20 mouse cellular contexts compared by ENCODE assay signal in genomic region chr11:102821231-102821630, GRCm38 (mm10). TPM values are rescaled to one million over a fixed set of nuclear protein-coding genes. Genes with fewer than 3 reads are reported as not detected.
A peak's percentile ranks its signal among the peaks of the same experiment; 100 is the strongest.
DNase-seq lines count a peak whose midpoint lies in the region; ATAC-seq lines count a peak whose summit lies in the region.
"Had no signal": no experiment of that assay in that cellular context is flagged by ENCODE, and none has a peak within 500 bp of the region (broad histone marks: within the 10 kb centered on the region; RNA-seq: fewer than 3 reads in every experiment).

No protein-coding gene starts in this region.

- WGBS in embryonic facial prominence, embryonic 11.5 days: 48% methylated on average over 6 of the region's 6 CpGs
- 57% methylated on average over 6 of the region's 6 CpGs for WGBS in embryonic facial prominence, embryonic 10.5 days
- WGBS in neural tube, embryonic 15.5 days: 64% methylated on average over 6 of the region's 6 CpGs

- no peaks in the 10 kb centered on the region for H3K36me3 ChIP-seq in embryonic facial prominence, embryonic 11.5 days (replicated peaks; ENCODE audit: control insufficient read depth, insufficient read depth, low read depth, low read length)
- H3K36me3 ChIP-seq in embryonic facial prominence, embryonic 10.5 days (replicated peaks): no peaks in the 10 kb centered on the region
- no peaks in the 10 kb centered on the region for H3K36me3 ChIP-seq in neural tube, embryonic 15.5 days
- H3K36me3 ChIP-seq: forebrain, embryonic 12.5 days; heart, embryonic 12.5 days; midbrain, embryonic 10.5 days; neural tube, embryonic 12.5 days had no signal

- H3K9me3 ChIP-seq in embryonic facial prominence, embryonic 11.5 days (replicated peaks; ENCODE audit: control insufficient read depth, low read length): no peaks in the 10 kb centered on the region
- no peaks in the 10 kb centered on the region for H3K9me3 ChIP-seq in embryonic facial prominence, embryonic 10.5 days
- H3K9me3 ChIP-seq in neural tube, embryonic 15.5 days (replicated peaks): no peaks in the 10 kb centered on the region
- H3K9me3 ChIP-seq: forebrain, embryonic 12.5 days; heart, embryonic 12.5 days; midbrain, embryonic 10.5 days; neural tube, embryonic 12.5 days had no signal

- H3K27ac ChIP-seq in embryonic facial prominence, embryonic 11.5 days (replicated peaks; ENCODE audit: low read depth, low read length): no peak overlapping the region
- no peak overlapping the region for H3K27ac ChIP-seq in embryonic facial prominence, embryonic 10.5 days (replicated peaks)
- H3K27ac ChIP-seq in neural tube, embryonic 15.5 days (replicated peaks): no peak overlapping the region
- H3K27ac ChIP-seq: forebrain, embryonic 12.5 days; hindbrain, postnatal 0 days; midbrain, embryonic 10.5 days; neural tube, embryonic 12.5 days had no signal

- no peak for ATAC-seq in embryonic facial prominence, embryonic 11.5 days (replicated peaks; ENCODE audit: insufficient number of reproducible peaks, low FRiP score, low TSS enrichment, low read depth)
- no peak for ATAC-seq in neural tube, embryonic 15.5 days (ENCODE audit: low FRiP score)
- ATAC-seq: hindbrain, postnatal 0 days had no signal

- no peak overlapping the region for H3K4me3 ChIP-seq in embryonic facial prominence, embryonic 11.5 days (ENCODE audit: low read depth, low read length)
- H3K4me3 ChIP-seq in embryonic facial prominence, embryonic 10.5 days: no peak overlapping the region
- H3K4me3 ChIP-seq in neural tube, embryonic 15.5 days (replicated peaks): no peak overlapping the region
- H3K4me3 ChIP-seq: forebrain, embryonic 12.5 days; heart, embryonic 12.5 days; midbrain, embryonic 10.5 days; neural tube, embryonic 12.5 days had no signal

- H3K9ac ChIP-seq in embryonic facial prominence, embryonic 11.5 days (replicated peaks; ENCODE audit: low read length): no peak overlapping the region
- H3K9ac ChIP-seq in neural tube, embryonic 15.5 days (replicated peaks): no peak overlapping the region
- H3K9ac ChIP-seq: forebrain, embryonic 12.5 days; heart, embryonic 12.5 days; neural tube, embryonic 12.5 days had no signal

- DNase-seq in embryonic facial prominence, embryonic 11.5 days (ENCODE audit: low spot score): peak; percentile 35
- DNase-seq in embryonic facial prominence, embryonic 10.5 days (ENCODE audit: low spot score): no peak
- DNase-seq in thymus, postnatal 0 days (ENCODE audit: low spot score): peak; percentile 10
- DNase-seq in thymus, postnatal 10 days (ENCODE audit: low spot score in 2 of 2): no peak
- peak; percentile 23 for DNase-seq in T-cell, adult 2 months (ENCODE audit: low spot score)
- DNase-seq in thymus, postnatal 36 days: peak; percentile 8 to 25
- DNase-seq in adipocyte (ENCODE audit: low spot score): no peak
- DNase-seq: adrenal gland, postnatal 36 days; cerebellum, adult 8-10 months; heart, postnatal 36 days; kidney, adult 2 months; lung, adult 18-20 months; lung, postnatal 4 days had no signal

- H3K4me1 ChIP-seq in embryonic facial prominence, embryonic 11.5 days (ENCODE audit: control insufficient read depth, insufficient read depth, low read length): no peaks in the 10 kb centered on the region; the same call in 1 of the 2 replicates
- peaks cover 28% of the 10 kb centered on the region for H3K4me1 ChIP-seq in embryonic facial prominence, embryonic 10.5 days
- peaks cover 23% of the 10 kb centered on the region for H3K4me1 ChIP-seq in neural tube, embryonic 15.5 days

- H3K27me3 ChIP-seq in embryonic facial prominence, embryonic 11.5 days (ENCODE audit: control insufficient read depth, insufficient read depth, low read length): no peaks in the 10 kb centered on the region
- 0 out of 2 replicates have a peak, but pooled peaks cover 9% of the 10 kb centered on the region for H3K27me3 ChIP-seq in embryonic facial prominence, embryonic 10.5 days (replicated peaks; ENCODE audit: low read depth, poor library complexity, severe bottlenecking)
- 0 out of 2 replicates have a peak, but pooled peaks cover 4% of the 10 kb centered on the region for H3K27me3 ChIP-seq in neural tube, embryonic 15.5 days (replicated peaks)
- H3K27me3 ChIP-seq: heart, embryonic 12.5 days had no signal

- no peak overlapping the region for H3K4me2 ChIP-seq in embryonic facial prominence, embryonic 11.5 days (ENCODE audit: low read depth, low read length)
- H3K4me2 ChIP-seq in neural tube, embryonic 15.5 days: no peak overlapping the region
- H3K4me2 ChIP-seq: forebrain, embryonic 12.5 days; heart, embryonic 12.5 days; neural tube, embryonic 12.5 days had no signal

RNA-seq across cellular contexts. Expression of gene Gjc1, which starts 1.7 kb away (rescaled TPM):
- 90.5 and 97.0 TPM in 2 replicates for polyA plus RNA-seq in embryonic facial prominence, embryonic 11.5 days (2014; fragmentation: Nextera tagmentation; extraction: Ambion mirVana)
- polyA plus RNA-seq in embryonic facial prominence, embryonic 10.5 days (2016; fragmentation: Nextera tagmentation; extraction: Ambion mirVana): 80.7 and 89.6 TPM in 2 replicates
- 4.8 TPM in 2 replicates for polyA plus RNA-seq in thymus, postnatal 0 days (2015; fragmentation: Nextera tagmentation; extraction: Ambion mirVana)
- polyA plus RNA-seq in neural tube, embryonic 15.5 days (2015; fragmentation: Nextera tagmentation; extraction: Ambion mirVana): 31.9 and 32.8 TPM in 2 replicates

RNA-seq across cellular contexts. Expression of gene Higd1b, which starts 14.4 kb away (rescaled TPM):
- not detected in 2 replicates for polyA plus RNA-seq in embryonic facial prominence, embryonic 11.5 days (2014; fragmentation: Nextera tagmentation; extraction: Ambion mirVana)
- polyA plus RNA-seq in embryonic facial prominence, embryonic 10.5 days (2016; fragmentation: Nextera tagmentation; extraction: Ambion mirVana): not detected in 2 replicates
- 4.2 and 4.8 TPM in 2 replicates for polyA plus RNA-seq in thymus, postnatal 0 days (2015; fragmentation: Nextera tagmentation; extraction: Ambion mirVana)
- 10.5 and 11.8 TPM in 2 replicates for polyA plus RNA-seq in neural tube, embryonic 15.5 days (2015; fragmentation: Nextera tagmentation; extraction: Ambion mirVana)
- polyA plus RNA-seq: forebrain, embryonic 12.5 days; heart, embryonic 12.5 days; liver, adult 2 months; midbrain, embryonic 10.5 days; neural tube, embryonic 12.5 days had no signal

RNA-seq across cellular contexts. Expression of gene Eftud2, which starts 59.6 kb away (rescaled TPM):
- polyA plus RNA-seq in embryonic facial prominence, embryonic 11.5 days (2014; fragmentation: Nextera tagmentation; extraction: Ambion mirVana): 246 and 257 TPM in 2 replicates
- polyA plus RNA-seq in embryonic facial prominence, embryonic 10.5 days (2016; fragmentation: Nextera tagmentation; extraction: Ambion mirVana): 347 and 348 TPM in 2 replicates
- 160 and 164 TPM in 2 replicates for polyA plus RNA-seq in thymus, postnatal 0 days (2015; fragmentation: Nextera tagmentation; extraction: Ambion mirVana)
- polyA plus RNA-seq in neural tube, embryonic 15.5 days (2015; fragmentation: Nextera tagmentation; extraction: Ambion mirVana): 121 and 147 TPM in 2 replicates

RNA-seq across cellular contexts. Expression of gene Ccdc103, which starts 59.8 kb away (rescaled TPM):
- polyA plus RNA-seq in embryonic facial prominence, embryonic 11.5 days (2014; fragmentation: Nextera tagmentation; extraction: Ambion mirVana): 1.00 and 1.5 TPM in 2 replicates
- 1.4 and 1.8 TPM in 2 replicates for polyA plus RNA-seq in embryonic facial prominence, embryonic 10.5 days (2016; fragmentation: Nextera tagmentation; extraction: Ambion mirVana)
- polyA plus RNA-seq in thymus, postnatal 0 days (2015; fragmentation: Nextera tagmentation; extraction: Ambion mirVana): 0.12 and 0.54 TPM in 2 replicates
- 1.5 and 1.7 TPM in 2 replicates for polyA plus RNA-seq in neural tube, embryonic 15.5 days (2015; fragmentation: Nextera tagmentation; extraction: Ambion mirVana)

RNA-seq across cellular contexts. Expression of gene Adam11, which starts 60.0 kb away (rescaled TPM):
- polyA plus RNA-seq in embryonic facial prominence, embryonic 11.5 days (2014; fragmentation: Nextera tagmentation; extraction: Ambion mirVana): 13.9 and 16.3 TPM in 2 replicates
- polyA plus RNA-seq in embryonic facial prominence, embryonic 10.5 days (2016; fragmentation: Nextera tagmentation; extraction: Ambion mirVana): 16.3 and 21.0 TPM in 2 replicates
- polyA plus RNA-seq in thymus, postnatal 0 days (2015; fragmentation: Nextera tagmentation; extraction: Ambion mirVana): 1.4 and 1.7 TPM in 2 replicates
- polyA plus RNA-seq in neural tube, embryonic 15.5 days (2015; fragmentation: Nextera tagmentation; extraction: Ambion mirVana): 28.3 and 34.0 TPM in 2 replicates

Comparison
In these comparisons a context has a peak if more than half of its experiments do, and no peak if none do; other contexts are left out.
1. DNase-seq: peak in embryonic facial prominence, embryonic 11.5 days (single experiment), thymus, postnatal 0 days (single experiment), T-cell, adult 2 months (single experiment) and thymus, postnatal 36 days (2 of 2); none in embryonic facial prominence, embryonic 10.5 days (single experiment), thymus, postnatal 10 days (0 of 2) and adipocyte (single experiment).